Mouse (Mus musculus): ENCODE measurements around the gene Ift80.
"Not testable (repeated sequence)": the region's sequence is repeated elsewhere in the genome, so short reads cannot be mapped to it uniquely, and the experiment has no call there.

The Ift80 gene

DNA sequence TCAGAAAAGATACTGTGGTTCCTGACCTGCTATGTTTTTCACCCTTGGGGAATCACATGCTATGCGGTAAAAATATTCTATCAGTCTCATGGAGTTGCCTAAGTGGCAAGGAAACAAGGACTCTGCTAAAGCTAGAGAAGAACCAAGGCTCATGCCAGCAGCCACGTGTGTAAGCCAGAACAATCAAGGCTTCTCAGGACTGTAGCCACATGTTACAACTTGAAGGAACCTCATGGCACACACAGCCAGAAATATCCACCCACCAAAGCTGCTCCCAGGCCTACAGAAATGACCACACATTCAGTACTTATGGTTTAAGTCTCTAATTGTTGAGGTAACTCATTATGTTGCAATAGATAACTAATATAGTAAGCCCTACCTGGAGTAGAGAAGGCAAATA lies 17.8 kb downstream of the Ift80 start:
- DNase-seq (ENCODE audit: low read depth, low spot score), result no peak

DNA sequence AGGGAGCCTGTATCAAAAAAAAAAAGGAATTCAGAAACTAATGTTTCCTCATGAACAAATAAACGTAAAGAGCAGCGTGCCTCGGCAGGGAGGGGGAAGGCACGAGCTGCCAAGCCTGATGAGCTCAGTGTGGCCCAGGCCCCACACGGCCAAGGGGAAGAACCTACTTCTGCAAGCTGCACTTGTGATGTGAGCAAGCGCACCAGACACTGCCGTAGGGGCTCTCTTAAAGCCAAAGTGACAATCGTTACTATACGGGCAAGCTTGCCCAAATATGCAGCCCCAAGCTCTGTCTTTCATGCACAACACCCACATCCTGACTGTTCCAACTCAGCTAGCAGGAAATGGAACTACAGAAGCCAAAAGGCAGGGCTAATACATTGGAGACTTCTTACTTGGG lies 23.5 kb downstream of the Ift80 start:
- no peak for DNase-seq (ENCODE audit: low read depth, low spot score)

DNA sequence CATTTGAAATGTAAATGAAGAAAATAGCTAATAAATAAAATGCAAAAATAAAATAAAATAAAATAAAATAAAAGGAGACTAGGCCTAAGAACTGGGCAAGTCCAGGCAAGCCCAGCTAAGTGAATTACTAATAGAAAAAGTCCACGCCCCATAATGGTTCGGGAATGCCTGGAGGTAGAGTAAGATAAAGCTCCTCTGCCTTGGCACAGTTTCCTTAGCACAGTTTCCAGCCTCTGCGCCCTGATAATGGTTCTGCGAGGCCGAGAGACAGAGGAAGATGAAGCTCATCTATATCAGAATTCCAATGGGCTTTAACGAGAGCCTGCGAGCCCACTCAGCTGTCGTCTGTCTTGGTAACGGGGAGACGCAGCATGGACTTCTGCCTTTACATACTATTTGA lies 25.2 kb downstream of the Ift80 start:
- no peak for DNase-seq (ENCODE audit: low read depth, low spot score)

DNA sequence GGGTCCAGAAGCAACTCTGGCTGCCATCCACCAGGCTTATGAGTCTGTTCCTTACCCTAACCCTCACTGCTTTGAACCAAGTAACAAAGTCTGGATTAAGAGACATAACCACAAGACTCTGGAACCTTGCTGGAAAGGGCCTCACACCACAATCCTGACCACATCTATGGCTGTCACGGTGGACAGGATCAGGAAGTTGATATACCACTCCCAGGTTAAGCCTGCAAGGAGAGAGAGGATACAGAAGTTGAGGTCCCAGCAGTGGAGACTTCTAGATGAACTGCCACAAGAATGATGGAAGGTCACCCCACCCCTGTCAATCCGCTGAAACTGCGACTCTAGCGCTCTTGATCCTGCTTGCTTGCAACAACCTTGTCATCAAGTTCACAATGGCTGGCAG lies 26.7 kb downstream of the Ift80 start:
- DNase-seq (ENCODE audit: low read depth, low spot score), result no peak

DNA sequence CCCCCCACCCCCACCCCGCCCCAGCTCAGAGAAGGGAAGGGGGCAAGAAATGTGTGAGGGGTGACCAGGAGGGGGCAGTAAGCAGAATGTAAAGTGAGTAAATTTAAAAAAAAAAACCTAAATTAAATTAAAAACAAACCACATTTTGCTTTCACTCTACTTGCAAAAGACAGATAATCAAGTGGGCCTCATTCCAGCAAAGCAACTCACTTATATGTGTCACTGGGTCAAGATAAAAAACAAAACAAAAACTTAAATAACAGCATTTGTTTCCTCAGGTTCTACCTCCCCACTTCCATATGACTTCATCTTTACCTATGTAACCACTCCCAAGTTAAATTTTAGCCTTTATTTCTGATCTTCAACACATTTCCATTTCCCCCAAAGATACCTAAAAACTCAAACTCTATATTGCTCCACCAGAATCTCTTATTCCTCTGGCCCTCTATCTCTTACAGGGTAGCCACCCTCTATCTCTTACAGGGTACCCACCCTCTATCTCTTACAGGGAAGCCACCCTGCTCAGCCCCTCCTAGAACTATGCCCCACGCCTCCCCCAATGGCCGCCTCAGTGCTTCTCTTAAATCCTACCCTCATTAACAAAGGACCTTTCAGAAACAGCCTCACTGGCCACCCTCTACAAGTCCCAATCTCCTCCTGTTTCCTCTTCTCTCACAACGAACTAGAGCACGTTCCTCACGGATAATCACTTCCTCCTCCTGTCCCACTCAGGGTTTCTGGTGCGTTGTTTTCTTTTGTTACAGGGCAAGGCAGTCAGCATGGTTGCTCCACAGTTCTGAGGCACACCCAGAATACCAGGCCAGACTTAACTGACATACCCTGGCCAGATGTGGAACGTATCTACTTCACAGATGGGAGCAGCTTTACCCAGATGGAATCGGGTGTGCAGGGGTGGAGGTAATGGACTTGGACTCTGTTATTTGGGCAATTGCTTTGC lies 28.6 kb downstream of the Ift80 start:
- no peak for DNase-seq (ENCODE audit: low read depth, low spot score)

DNA sequence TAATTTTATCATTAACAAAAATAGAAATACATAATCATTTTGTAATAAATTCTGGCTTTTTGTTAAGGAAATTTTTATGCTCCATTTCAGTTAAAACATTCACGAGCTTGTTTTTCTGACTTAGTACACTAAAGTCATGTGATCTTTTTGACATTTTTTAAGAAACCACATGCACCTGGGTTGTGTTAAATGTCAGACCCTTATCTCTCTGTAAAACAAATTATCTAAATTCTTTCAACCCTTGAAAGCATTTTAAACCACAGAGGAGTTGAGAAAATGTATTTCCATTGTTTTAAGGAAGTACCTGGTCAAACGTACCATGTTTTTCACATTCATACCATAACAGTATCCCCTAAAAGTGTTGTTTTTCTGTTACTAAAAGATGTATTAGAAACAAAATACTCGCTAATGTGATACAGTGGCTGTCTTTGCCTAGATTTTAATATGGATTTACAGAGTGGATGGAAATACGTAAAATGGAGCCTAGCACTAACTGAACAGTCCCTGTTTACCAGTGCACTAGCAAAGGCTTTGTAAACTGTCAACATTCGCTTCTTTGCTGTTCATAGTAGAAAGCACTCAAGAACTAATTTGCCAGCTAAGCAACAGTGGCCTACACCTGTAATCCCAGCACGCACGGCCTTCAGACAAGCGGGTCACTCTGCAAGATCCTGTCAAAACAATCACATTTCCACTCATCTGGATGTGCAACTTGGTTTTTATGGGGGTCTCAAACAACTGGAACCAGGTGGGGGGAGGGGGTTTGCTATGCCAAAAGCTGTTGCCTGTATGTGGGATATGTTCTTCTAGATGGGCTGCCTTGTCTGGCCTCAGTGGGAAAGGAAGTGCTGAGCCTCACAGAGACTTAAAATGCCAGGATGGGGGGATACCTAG lies 29.5 kb downstream of the Ift80 start:
- no peak for DNase-seq (ENCODE audit: low read depth, low spot score)

GRCm38 (mm10) chr3:68973574-68973973 lies 30.8 kb downstream of the Ift80 start:
- no peak for DNase-seq (ENCODE audit: low read depth, low spot score)

GRCm38 (mm10) chr3:68969091-68969590 lies 35.2 kb downstream of the Ift80 start:
- no peak for DNase-seq (ENCODE audit: low read depth, low spot score)

DNA sequence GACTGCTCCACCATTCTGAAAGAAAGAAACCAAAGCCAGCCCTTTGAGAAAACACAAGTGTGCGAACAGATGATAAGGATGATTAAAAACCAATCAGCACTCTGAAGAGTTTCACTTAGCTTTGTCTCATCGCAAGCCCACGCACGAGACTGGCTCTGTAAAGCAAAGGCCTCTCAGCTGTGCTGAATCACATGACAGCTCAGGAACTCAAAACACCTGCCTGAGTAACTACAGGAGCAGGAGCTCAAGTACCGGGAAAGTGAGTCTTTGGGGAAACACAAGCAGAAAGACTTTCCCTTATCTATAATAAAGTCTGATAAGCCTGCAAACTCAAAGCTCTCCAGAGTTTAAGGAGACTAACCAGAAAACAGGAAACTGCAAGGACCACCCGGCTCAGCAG lies 37.0 kb downstream of the Ift80 start:
- DNase-seq (ENCODE audit: low read depth, low spot score), result no peak

GRCm38 (mm10) chr3:68966527-68967285 lies 37.7 kb downstream of the Ift80 start:
- DNase-seq (ENCODE audit: low read depth, low spot score), result no peak

GRCm38 (mm10) chr3:68964682-68965081 lies 39.7 kb downstream of the Ift80 start:
- DNase-seq (ENCODE audit: low read depth, low spot score), result no peak

DNA sequence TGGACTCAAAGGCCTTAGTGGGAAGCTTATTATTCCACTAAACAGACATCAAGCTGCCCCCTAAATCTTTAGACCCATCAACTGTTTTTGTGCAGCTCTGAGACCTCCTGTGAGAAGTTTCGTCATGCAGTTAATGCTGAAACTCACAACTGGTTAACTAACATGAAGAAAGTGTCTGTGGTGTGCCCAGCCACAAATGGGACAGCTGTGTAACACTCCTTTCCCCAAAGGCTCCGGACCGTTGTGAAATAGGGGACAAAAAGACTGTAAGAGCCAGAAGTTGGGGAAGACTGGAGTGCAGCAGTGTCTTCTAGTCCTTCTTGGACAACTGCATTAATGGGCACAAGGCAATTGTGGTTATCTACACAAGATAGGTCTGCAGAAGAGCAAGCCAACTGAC lies 47.0 kb downstream of the Ift80 start:
- DNase-seq (ENCODE audit: low read depth, low spot score), result no peak

DNA sequence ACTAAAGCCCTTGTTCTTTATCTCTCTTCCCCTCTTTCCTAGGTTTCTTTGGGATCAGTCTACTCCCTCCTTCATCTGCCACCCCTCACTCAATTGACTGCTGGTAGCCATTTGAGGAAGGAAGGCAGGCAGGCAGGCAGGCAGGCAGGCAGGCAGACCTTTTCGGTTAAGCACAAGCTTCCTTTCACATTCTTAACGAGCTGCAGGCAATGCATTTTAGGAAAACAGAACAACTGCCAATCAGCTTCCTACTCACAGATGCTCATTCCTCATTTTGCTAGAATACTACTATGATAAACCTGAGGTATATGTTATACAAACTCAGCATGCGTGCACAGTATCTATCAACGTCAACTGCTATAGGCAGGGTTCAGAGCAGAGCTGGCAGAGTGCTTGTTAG lies 47.9 kb downstream of the Ift80 start:
- DNase-seq (ENCODE audit: low read depth, low spot score), result peak; percentile 39

- peak; percentile 21 for DNase-seq (ENCODE audit: low read depth, low spot score)
These were observed 49.9 kb downstream of the Ift80 start for GRCm38 (mm10) chr3:68954487-68954886.

- DNase-seq (ENCODE audit: low read depth, low spot score), result no peak
These were observed 51.7 kb downstream of the Ift80 start for GRCm38 (mm10) chr3:68952707-68953106.

- DNase-seq (ENCODE audit: low read depth, low spot score), result not testable (repeated sequence)
These were observed 52.4 kb downstream of the Ift80 start for GRCm38 (mm10) chr3:68951971-68952370.

GRCm38 (mm10) chr3:68949381-68949780 lies 55.0 kb downstream of the Ift80 start:
- DNase-seq (ENCODE audit: low read depth, low spot score), result no peak

DNA sequence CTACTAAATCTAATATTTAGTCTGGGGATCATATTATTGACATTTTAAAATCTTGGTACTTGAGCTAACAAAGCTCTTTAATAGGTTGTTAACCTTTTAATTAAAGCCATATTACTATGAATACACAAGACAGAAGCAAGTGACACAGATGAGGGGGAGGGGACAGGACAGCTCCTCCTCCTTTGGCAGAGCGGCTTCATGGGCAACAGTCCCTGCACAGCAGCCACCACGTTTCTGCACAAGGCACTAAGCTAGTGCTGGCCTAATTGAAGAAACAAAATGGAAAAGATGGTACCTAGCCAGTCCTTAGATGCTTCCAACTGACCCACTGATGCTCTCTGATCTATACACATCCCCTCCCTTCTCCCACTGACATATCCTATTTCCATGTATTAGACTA lies 55.5 kb downstream of the Ift80 start:
- no peak for DNase-seq (ENCODE audit: low read depth, low spot score)

GRCm38 (mm10) chr3:68941867-68942266 lies 62.5 kb downstream of the Ift80 start:
- DNase-seq (ENCODE audit: low read depth, low spot score), result peak; percentile 47

GRCm38 (mm10) chr3:68940311-68940710 lies 64.1 kb downstream of the Ift80 start:
- DNase-seq (ENCODE audit: low read depth, low spot score), result peak; percentile 59

GRCm38 (mm10) chr3:68939312-68939711 lies 65.1 kb downstream of the Ift80 start:
- no peak for DNase-seq (ENCODE audit: low read depth, low spot score)

GRCm38 (mm10) chr3:68936709-68937108 lies 67.7 kb downstream of the Ift80 start:
- DNase-seq (ENCODE audit: low read depth, low spot score), result no peak
